Mouse (Mus musculus) liver, postnatal 0 days (tissue): ENCODE measurements at regions not wholly inside any gene's neighbourhood (a gene's known extent, or its start where the extent isn't known, plus 50 kb on each side); places are given as distances from the start of the nearest gene placed in this dataset.

Experiments
- CTCF ChIP-seq: sonication (generic); IDR thresholded peaks from 2 replicates; pipeline ENCODE4 v1.5.1; 2016; ENCODE audit warnings: antibody characterized with exemption, low read depth
- EP300 ChIP-seq: IDR thresholded peaks from 2 replicates; pipeline ENCODE4 v1.6.1; 2016; ENCODE audit warnings: antibody characterized with exemption, low read depth, mild to moderate bottlenecking

GRCm38 (mm10) chr3:139847826-139848225 lies 642.3 kb downstream of the Stpg2 start:
- TF ChIP-seq EP300 (no peak), CTCF (no peak)
